Mouse (Mus musculus): ENCODE measurements at regions not wholly inside any gene's neighbourhood (a gene's known extent, or its start where the extent isn't known, plus 50 kb on each side); places are given as distances from the start of the nearest gene placed in this dataset.

DNA sequence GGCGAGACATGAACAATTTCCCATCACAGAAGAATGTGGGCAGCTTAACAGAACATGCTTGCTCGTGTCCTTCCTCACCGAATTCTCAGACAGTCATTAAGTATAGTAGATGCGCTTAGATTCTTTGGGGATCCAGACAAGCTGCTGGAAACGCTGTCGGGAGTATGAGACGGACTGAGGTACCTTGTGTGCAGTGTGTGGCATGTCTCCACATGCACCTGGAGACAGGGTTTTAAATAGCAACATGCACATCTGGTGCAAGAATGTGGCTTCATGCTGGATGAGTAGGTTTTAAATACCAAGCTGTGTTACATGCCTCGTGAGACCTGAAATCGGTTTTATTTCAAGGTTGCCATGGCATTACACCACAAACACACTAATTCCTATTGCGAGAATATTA lies 188.5 kb downstream of the Tcp10c start:
- TF ChIP-seq EP300 (IDR thresholded peaks at IDR 0.05; ENCODE audit: insufficient read depth, low read depth, low read length) (no peak), CTCF (IDR thresholded peaks at IDR 0.05; ENCODE audit: low read depth, low read length) (no peak), POLR2A (IDR thresholded peaks at IDR 0.05; ENCODE audit: insufficient read depth, low read length) (no peak)

All from ES-Bruce4 (cell line).